Comparison of ENCODE assay signal across 9 mouse cellular contexts in genomic region chr1:181852466-181852865, GRCm38 (mm10). TPM values are rescaled to one million over a fixed set of nuclear protein-coding genes. Genes with fewer than 3 reads are reported as not detected.
DNase-seq lines count a peak whose midpoint lies in the region; ATAC-seq and TF ChIP-seq lines count a peak whose summit lies in the region.
"Had no signal": no experiment of that assay in that cellular context is flagged by ENCODE, and none has a peak within 500 bp of the region (broad histone marks: within the 10 kb centered on the region; RNA-seq: fewer than 3 reads in every experiment).

No protein-coding gene starts in this region.

- TF ChIP-seq CTCF in kidney, postnatal 0 days (IDR thresholded peaks at IDR 0.05; ENCODE audit: low read depth): no peak
- TF ChIP-seq CTCF in cerebellum, adult 2 months (IDR thresholded peaks at IDR 0.05; ENCODE audit: borderline replicate concordance, insufficient read depth, low read depth, low read length): no peak

- no peaks in the 10 kb centered on the region for H3K36me3 ChIP-seq in embryonic facial prominence, embryonic 13.5 days
- H3K36me3 ChIP-seq in embryonic facial prominence, embryonic 10.5 days (replicated peaks): no peaks in the 10 kb centered on the region
- H3K36me3 ChIP-seq in kidney, postnatal 0 days (ENCODE audit: insufficient read depth, low read length): no peaks in the 10 kb centered on the region

- WGBS in embryonic facial prominence, embryonic 13.5 days: 45% methylated on average over 13 of the region's 13 CpGs
- 48% methylated on average over 13 of the region's 13 CpGs for WGBS in embryonic facial prominence, embryonic 10.5 days
- 37% methylated on average over 13 of the region's 13 CpGs for WGBS in kidney, postnatal 0 days
- 60% methylated on average over 13 of the region's 13 CpGs for WGBS in cerebellum, adult 2 months

- no peak overlapping the region for H3K9ac ChIP-seq in embryonic facial prominence, embryonic 13.5 days
- H3K9ac ChIP-seq in kidney, postnatal 0 days (ENCODE audit: low read depth, low read length): no peak overlapping the region

- H3K9me3 ChIP-seq in embryonic facial prominence, embryonic 13.5 days: peaks cover 3% of the 10 kb centered on the region; the same call in 1 of the 2 replicates
- no peaks in the 10 kb centered on the region for H3K9me3 ChIP-seq in embryonic facial prominence, embryonic 10.5 days
- H3K9me3 ChIP-seq in kidney, postnatal 0 days (replicated peaks; ENCODE audit: low read length): no peaks in the 10 kb centered on the region

- H3K4me1 ChIP-seq in embryonic facial prominence, embryonic 13.5 days: peaks cover 12% of the 10 kb centered on the region
- H3K4me1 ChIP-seq in embryonic facial prominence, embryonic 10.5 days: peaks cover 17% of the 10 kb centered on the region
- 0 out of 2 replicates have a peak, but pooled peaks cover 4% of the 10 kb centered on the region for H3K4me1 ChIP-seq in kidney, postnatal 0 days (replicated peaks; ENCODE audit: insufficient read depth, low read length)
- peaks cover 4% of the 10 kb centered on the region; the same call in 1 of the 2 replicates for H3K4me1 ChIP-seq in cerebellum, adult 2 months (ENCODE audit: control insufficient read depth, insufficient read depth, low read length)

- peak overlapping the region; percentile 54; the same call in 1 of the 2 replicates for H3K4me2 ChIP-seq in embryonic facial prominence, embryonic 13.5 days
- peak overlapping the region; percentile 51 for H3K4me2 ChIP-seq in kidney, postnatal 0 days (ENCODE audit: low read length)

- no peak for ATAC-seq in embryonic facial prominence, embryonic 13.5 days (ENCODE audit: insufficient number of reproducible peaks, insufficient read depth, low FRiP score, low TSS enrichment, low read depth)
- ATAC-seq in granulocyte monocyte progenitor cell, adult 5-6 weeks (replicated peaks; ENCODE audit: poor library complexity, severe bottlenecking): peak; percentile 72
- ATAC-seq in kidney, postnatal 0 days (replicated peaks; ENCODE audit: low FRiP score, low read depth): no peak
- peak; percentile 82 for ATAC-seq in megakaryocyte, adult 5-6 weeks (ENCODE audit: poor library complexity, severe bottlenecking)

- no peak overlapping the region for H3K27ac ChIP-seq in embryonic facial prominence, embryonic 13.5 days
- no peak overlapping the region for H3K27ac ChIP-seq in embryonic facial prominence, embryonic 10.5 days (replicated peaks)
- H3K27ac ChIP-seq in kidney, postnatal 0 days: peak overlapping the region; percentile 66; the same call in 1 of the 2 replicates
- H3K27ac ChIP-seq in cerebellum, adult 2 months (ENCODE audit: insufficient read depth, low read length): no peak overlapping the region

- no peak overlapping the region for H3K4me3 ChIP-seq in embryonic facial prominence, embryonic 13.5 days
- no peak overlapping the region; the same call in 1 of the 2 replicates for H3K4me3 ChIP-seq in embryonic facial prominence, embryonic 10.5 days
- peak overlapping the region; percentile 24; the same call in 1 of the 2 replicates for H3K4me3 ChIP-seq in kidney, postnatal 0 days (replicated peaks; ENCODE audit: low read depth, low read length)
- no peak overlapping the region for H3K4me3 ChIP-seq in cerebellum, adult 2 months (replicated peaks; ENCODE audit: insufficient read depth, low read depth, low read length)
- H3K4me3 ChIP-seq: erythroblast, embryonic 14.5 days had no signal

- DNase-seq in embryonic facial prominence, embryonic 10.5 days (ENCODE audit: low spot score): no peak
- DNase-seq in kidney, postnatal 0 days (ENCODE audit: low spot score): peak; percentile 49
- no peak for DNase-seq in embryo, embryonic 10 days (ENCODE audit: low spot score)
- DNase-seq in left cerebral cortex, adult 8-10 months (ENCODE audit: low spot score in 2 of 2): no peak
- no peak for DNase-seq in cerebellum, adult 2 months

- H3K27me3 ChIP-seq in embryonic facial prominence, embryonic 13.5 days: no peaks in the 10 kb centered on the region
- peaks cover 9% of the 10 kb centered on the region for H3K27me3 ChIP-seq in embryonic facial prominence, embryonic 10.5 days (replicated peaks; ENCODE audit: low read depth, poor library complexity, severe bottlenecking)
- no peaks in the 10 kb centered on the region for H3K27me3 ChIP-seq in kidney, postnatal 0 days (ENCODE audit: insufficient read depth, low read length)
- no peaks in the 10 kb centered on the region for H3K27me3 ChIP-seq in cerebellum, adult 2 months (ENCODE audit: control insufficient read depth, insufficient read depth, low read length)

- no peak for TF ChIP-seq POLR2A in cerebellum, adult 2 months (IDR thresholded peaks at IDR 0.05; ENCODE audit: borderline replicate concordance, insufficient read depth, low read length)

RNA-seq across cellular contexts. Expression of gene Lbr, which starts 9.6 kb away (rescaled TPM):
- 93.1 and 106 TPM in 2 replicates for polyA plus RNA-seq in embryonic facial prominence, embryonic 13.5 days (2015; fragmentation: Nextera tagmentation; extraction: Ambion mirVana)
- 158 and 172 TPM in 2 replicates for polyA plus RNA-seq in embryonic facial prominence, embryonic 10.5 days (2016; fragmentation: Nextera tagmentation; extraction: Ambion mirVana)
- total RNA-seq in granulocyte monocyte progenitor cell, adult 5-6 weeks (2014; fragmentation: Nextera tagmentation): 132 and 145 TPM in 2 replicates
- total RNA-seq in granulocyte monocyte progenitor cell, adult 5-6 weeks (2017): 245 and 274 TPM in 2 replicates
- 55.2 and 64.9 TPM in 2 replicates for polyA plus RNA-seq in kidney, postnatal 0 days (2015; fragmentation: Nextera tagmentation; extraction: Ambion mirVana)
- 457 and 500 TPM in 2 replicates for total RNA-seq in megakaryocyte, adult 5-6 weeks (2015)
- 415 and 440 TPM in 2 replicates for total RNA-seq in megakaryocyte, adult 5-6 weeks (2017)
- 10 to 100 TPM; 12.1 to 15.2 (median 15.0) TPM for total RNA-seq in left cerebral cortex, adult 8-10 months (2022)
- 17.8 and 18.4 TPM in 2 replicates for polyA plus RNA-seq in cerebellum, adult 2 months (2012; rRNA removed)

Comparison
In these comparisons a context has a peak if more than half of its experiments do, and no peak if none do; other contexts are left out.
1. ATAC-seq: peak in granulocyte monocyte progenitor cell, adult 5-6 weeks (single experiment) and megakaryocyte, adult 5-6 weeks (single experiment); none in embryonic facial prominence, embryonic 13.5 days (single experiment) and kidney, postnatal 0 days (single experiment).